Mouse (Mus musculus): ENCODE data around the gene Serpine2. TPM values are rescaled to one million over a fixed set of nuclear protein-coding genes. Genes with fewer than 3 reads are reported as not detected.
A peak's percentile ranks its signal among the peaks of the same experiment; 100 is the strongest.

Gene Serpine2
- polyA plus RNA-seq, 1 experiment from 2014 or later = 6.7 TPM

- no peak overlapping the region for H3K27ac ChIP-seq (replicated peaks)
- no peak for ATAC-seq (ENCODE audit: insufficient read depth)
- no peak overlapping the region for H3K9ac ChIP-seq
- H3K27me3 ChIP-seq = no peaks in the 10 kb centered on the region
- 58% methylated on average over 3 of the region's 3 CpGs for WGBS (ENCODE audit: insufficient replicate concordance)
- no peak overlapping the region for H3K4me2 ChIP-seq
- H3K4me3 ChIP-seq (replicated peaks) = no peak overlapping the region
- H3K4me1 ChIP-seq (replicated peaks) = no peaks in the 10 kb centered on the region
- no peaks in the 10 kb centered on the region for H3K9me3 ChIP-seq (replicated peaks)
- no peaks in the 10 kb centered on the region for H3K36me3 ChIP-seq (replicated peaks)
These were observed 45.5 kb downstream of the Serpine2 start for GRCm38 (mm10) chr1:79815446-79815845.

- no peaks in the 10 kb centered on the region for H3K27me3 ChIP-seq
- H3K9ac ChIP-seq = no peak overlapping the region
- 62% methylated on average over 3 of the region's 3 CpGs for WGBS (ENCODE audit: insufficient replicate concordance)
- H3K27ac ChIP-seq (replicated peaks) = no peak overlapping the region
- H3K4me2 ChIP-seq = no peak overlapping the region
- H3K9me3 ChIP-seq (replicated peaks) = no peaks in the 10 kb centered on the region
- H3K36me3 ChIP-seq (replicated peaks) = no peaks in the 10 kb centered on the region
- H3K4me1 ChIP-seq (replicated peaks) = no peaks in the 10 kb centered on the region
- ATAC-seq (ENCODE audit: insufficient read depth) = no peak
- no peak overlapping the region for H3K4me3 ChIP-seq (replicated peaks)
These were observed 51.5 kb downstream of the Serpine2 start for GRCm38 (mm10) chr1:79809447-79809846.

GRCm38 (mm10) chr1:79806865-79807264 lies 54.1 kb downstream of the Serpine2 start:
- Histone ChIP-seq H3K9ac (no peak overlapping the region), H3K4me3 (replicated peaks) (no peak overlapping the region), H3K4me1 (replicated peaks) (no peaks in the 10 kb centered on the region), H3K4me2 (no peak overlapping the region), H3K27me3 (no peaks in the 10 kb centered on the region), H3K27ac (replicated peaks) (no peak overlapping the region), H3K9me3 (replicated peaks) (no peaks in the 10 kb centered on the region), H3K36me3 (replicated peaks) (no peaks in the 10 kb centered on the region)
- 41% methylated on average over 5 of the region's 5 CpGs for WGBS (ENCODE audit: insufficient replicate concordance)
- ATAC-seq (ENCODE audit: insufficient read depth) = no peak

GRCm38 (mm10) chr1:79803614-79804013 lies 57.4 kb downstream of the Serpine2 start:
- H3K27ac ChIP-seq (replicated peaks) = no peak overlapping the region

GRCm38 (mm10) chr1:79802858-79803427 lies 58.0 kb downstream of the Serpine2 start:
- Histone ChIP-seq H3K4me2 (no peak overlapping the region), H3K4me1 (replicated peaks) (no peaks in the 10 kb centered on the region), H3K9ac (no peak overlapping the region), H3K36me3 (replicated peaks) (no peaks in the 10 kb centered on the region), H3K4me3 (replicated peaks) (no peak overlapping the region), H3K9me3 (replicated peaks) (no peaks in the 10 kb centered on the region), H3K27ac (replicated peaks) (no peak overlapping the region), H3K27me3 (no peaks in the 10 kb centered on the region)
- ATAC-seq (ENCODE audit: insufficient read depth) = no peak
- 68% methylated on average over 11 of the region's 11 CpGs for WGBS (ENCODE audit: insufficient replicate concordance)

More at GRCm38 (mm10) chr1:79803614-79804013, 57.4 kb downstream of the Serpine2 start:
- H3K4me3 ChIP-seq (replicated peaks) = no peak overlapping the region
- H3K36me3 ChIP-seq (replicated peaks) = no peaks in the 10 kb centered on the region
- no peak for ATAC-seq (ENCODE audit: insufficient read depth)
- no peaks in the 10 kb centered on the region for H3K9me3 ChIP-seq (replicated peaks)
- H3K4me2 ChIP-seq = no peak overlapping the region
- H3K27me3 ChIP-seq = no peaks in the 10 kb centered on the region
- H3K4me1 ChIP-seq (replicated peaks) = no peaks in the 10 kb centered on the region
- 44% methylated on average over 7 of the region's 7 CpGs for WGBS (ENCODE audit: insufficient replicate concordance)
- no peak overlapping the region for H3K9ac ChIP-seq

- Histone ChIP-seq H3K27ac (replicated peaks) (no peak overlapping the region), H3K36me3 (replicated peaks) (no peaks in the 10 kb centered on the region), H3K9ac (no peak overlapping the region), H3K4me2 (no peak overlapping the region), H3K4me3 (replicated peaks) (no peak overlapping the region), H3K9me3 (replicated peaks) (no peaks in the 10 kb centered on the region), H3K27me3 (no peaks in the 10 kb centered on the region), H3K4me1 (replicated peaks) (no peaks in the 10 kb centered on the region)
- WGBS (ENCODE audit: insufficient replicate concordance) = 19% methylated on average over 3 of the region's 3 CpGs
- ATAC-seq (ENCODE audit: insufficient read depth) = no peak
These were observed 63.9 kb downstream of the Serpine2 start for GRCm38 (mm10) chr1:79797084-79797483.

GRCm38 (mm10) chr1:79786267-79786927 lies 74.6 kb downstream of the Serpine2 start:
- Histone ChIP-seq H3K9me3 (replicated peaks) (no peaks in the 10 kb centered on the region), H3K9ac (no peak overlapping the region), H3K27me3 (no peaks in the 10 kb centered on the region), H3K36me3 (replicated peaks) (peaks cover 16% of the 10 kb centered on the region), H3K27ac (replicated peaks) (no peak overlapping the region), H3K4me1 (replicated peaks) (no peaks in the 10 kb centered on the region), H3K4me2 (no peak overlapping the region), H3K4me3 (replicated peaks) (no peak overlapping the region)
- no peak for ATAC-seq (ENCODE audit: insufficient read depth)
- WGBS (ENCODE audit: insufficient replicate concordance) = 50% methylated on average over 7 of the region's 7 CpGs

- Histone ChIP-seq H3K27ac (replicated peaks) (no peak overlapping the region), H3K36me3 (replicated peaks) (peaks cover 48% of the 10 kb centered on the region), H3K4me3 (replicated peaks) (no peak overlapping the region), H3K9me3 (replicated peaks) (no peaks in the 10 kb centered on the region), H3K9ac (no peak overlapping the region), H3K4me1 (replicated peaks) (no peaks in the 10 kb centered on the region), H3K4me2 (no peak overlapping the region), H3K27me3 (no peaks in the 10 kb centered on the region)
- 73% methylated on average over 3 of the region's 3 CpGs for WGBS (ENCODE audit: insufficient replicate concordance)
- no peak for ATAC-seq (ENCODE audit: insufficient read depth)
These were observed 78.5 kb downstream of the Serpine2 start for GRCm38 (mm10) chr1:79782433-79782832.

- Histone ChIP-seq H3K4me3 (replicated peaks) (no peak overlapping the region), H3K27ac (replicated peaks) (no peak overlapping the region), H3K4me2 (no peak overlapping the region), H3K9me3 (replicated peaks) (no peaks in the 10 kb centered on the region), H3K4me1 (replicated peaks) (peaks cover 5% of the 10 kb centered on the region; the same call in 1 of the 2 replicates), H3K27me3 (no peaks in the 10 kb centered on the region), H3K36me3 (replicated peaks) (peaks cover 48% of the 10 kb centered on the region), H3K9ac (no peak overlapping the region)
- no peak for ATAC-seq (ENCODE audit: insufficient read depth)
- WGBS (ENCODE audit: insufficient replicate concordance) = 68% methylated on average over 11 of the region's 11 CpGs
These were observed 83.0 kb downstream of the Serpine2 start for GRCm38 (mm10) chr1:79778011-79778410.

GRCm38 (mm10) chr1:79775927-79776458 lies 85.0 kb downstream of the Serpine2 start, which contains the start of the genes Mrpl44 and Wdfy1:
Mrpl44 (plus strand) TSS chr1:79776018.
Wdfy1 (minus strand) TSS chr1:79776143.
- peaks cover 5% of the 10 kb centered on the region; the same call in 1 of the 2 replicates for H3K4me1 ChIP-seq (replicated peaks)
- under 1% methylated on average over 38 of the region's 38 CpGs for WGBS (ENCODE audit: insufficient replicate concordance)
- peaks cover 28% of the 10 kb centered on the region for H3K36me3 ChIP-seq (replicated peaks)
- ATAC-seq (ENCODE audit: insufficient read depth) = peak; percentile 100
- H3K9me3 ChIP-seq (replicated peaks) = no peaks in the 10 kb centered on the region
- no peaks in the 10 kb centered on the region for H3K27me3 ChIP-seq
- H3K27ac ChIP-seq (replicated peaks) = peak within 1 kb of the TSS; percentile 74
- H3K4me3 ChIP-seq (replicated peaks) = peak within 1 kb of the TSS; percentile 84
- H3K4me2 ChIP-seq = peak within 1 kb of the TSS; percentile 76
- peak within 1 kb of the TSS; percentile 75 for H3K9ac ChIP-seq

- Histone ChIP-seq H3K9me3 (replicated peaks) (no peaks in the 10 kb centered on the region), H3K9ac (no peak overlapping the region), H3K4me1 (replicated peaks) (peaks cover 5% of the 10 kb centered on the region; the same call in 1 of the 2 replicates), H3K27ac (replicated peaks) (no peak overlapping the region), H3K27me3 (no peaks in the 10 kb centered on the region), H3K4me2 (no peak overlapping the region), H3K4me3 (replicated peaks) (no peak overlapping the region), H3K36me3 (replicated peaks) (peaks cover 11% of the 10 kb centered on the region)
- WGBS (ENCODE audit: insufficient replicate concordance) = 67% methylated on average over 4 of the region's 4 CpGs
- ATAC-seq (ENCODE audit: insufficient read depth) = no peak
These were observed 86.7 kb downstream of the Serpine2 start for GRCm38 (mm10) chr1:79774164-79774780.
